Mouse (Mus musculus): Measurements from ENCODE around the gene Cd6.

- TF ChIP-seq EP300 (IDR thresholded peaks at IDR 0.05; ENCODE audit: low read depth): no peak
- no peak for TF ChIP-seq CTCF (IDR thresholded peaks at IDR 0.05; ENCODE audit: low read depth)
Measured at GRCm38 (mm10) chr19:10739916-10740315, 89.9 kb downstream of the Cd6 start.
